Mouse (Mus musculus) layer of hippocampus, adult 8-10 months (tissue): ENCODE results near the gene Rita1. TPM values are rescaled to one million over a fixed set of nuclear protein-coding genes. Genes with fewer than 3 reads are reported as not detected.

Experiments
- DNase-seq, 2 experiments: peaks; one replicate each; pipeline ENCODE4 v3.0.0; 2022; ENCODE audit warnings: low spot score in 2 of 2
- total RNA-seq, 4 experiments: library from RNA; stranded (reverse); gene quantifications; 2 replicates each; pipeline ENCODE4 v1.2.4; 2022

Gene Rita1
- total RNA-seq, 4 experiments from 2014 or later: 22.1 to 27.3 (median 24.7) TPM

DNA sequence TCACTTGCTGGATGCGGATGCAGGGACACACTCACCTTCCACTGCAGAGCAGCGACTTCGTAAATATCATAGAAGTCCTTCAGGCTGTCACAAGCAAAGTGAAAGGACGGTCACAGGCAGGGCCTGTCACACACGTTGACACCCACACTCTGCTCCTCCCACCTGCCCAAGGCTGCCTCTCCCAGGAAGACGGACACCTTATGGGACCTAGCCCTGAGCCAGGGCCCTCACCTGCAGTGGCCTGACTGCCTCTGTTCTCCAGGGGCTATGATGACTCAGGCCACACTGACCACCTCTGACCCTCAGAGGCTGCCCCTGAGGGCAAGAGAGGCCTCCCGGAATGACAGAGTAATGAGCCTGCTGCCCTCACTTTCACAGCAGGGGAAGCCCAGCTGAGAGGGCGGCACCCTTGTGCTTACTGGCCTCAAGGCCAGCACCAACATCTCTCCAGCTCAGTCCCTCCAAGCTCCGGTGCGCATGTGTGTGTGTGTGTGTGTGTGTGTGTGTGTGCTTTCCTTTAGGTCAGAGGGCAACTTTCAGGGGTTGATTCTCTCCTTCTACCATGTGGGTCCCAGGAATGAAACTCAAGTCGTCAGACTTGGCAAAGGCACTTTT, 64.0 kb downstream of the Rita1 start:
- no peak for DNase-seq

Other genes starting within 250 kb of the Rita1 start
- under 1 TPM in 2 of 4 experiments, not detected in 2; 0.10 to 0.11 TPM for gene Lhx5, start 180.9 kb downstream of the Rita1 start, total RNA-seq
- gene Sdsl, start 139.8 kb downstream of the Rita1 start, total RNA-seq: 10 to 100 TPM in 3 of 4 experiments, 1 to 10 TPM in 1; 7.5 to 11.6 (median 10.6) TPM
- gene Sds, start 136.1 kb downstream of the Rita1 start, total RNA-seq: under 1 TPM in 2 of 4 experiments, not detected in 2; 0.82 to 0.91 TPM
- gene Plbd2, start 109.0 kb downstream of the Rita1 start, total RNA-seq: 10 to 100 TPM; 57.9 to 76.5 (median 66.5) TPM
- gene Slc8b1, start 101.4 kb downstream of the Rita1 start, total RNA-seq: 10 to 100 TPM in 1 of 4 experiments, 1 to 10 TPM in 3; 9.6 to 10.8 (median 9.8) TPM
- 10 to 100 TPM; 38.2 to 43.8 (median 41.1) TPM for gene Tpcn1, start 23.9 kb downstream of the Rita1 start, total RNA-seq
- 1 to 10 TPM; 1.2 to 1.6 (median 1.5) TPM for gene Iqcd, start 23.6 kb downstream of the Rita1 start, total RNA-seq
- 10 to 100 TPM; 32.8 to 37.1 (median 35.7) TPM for gene Ddx54, start 150 bp upstream of the Rita1 start, total RNA-seq
- under 1 TPM in 2 of 4 experiments, not detected in 2; 0.50 to 0.56 TPM for gene Cfap73, start 21.6 kb upstream of the Rita1 start, total RNA-seq
- 100 to 1,000 TPM in 2 of 4 experiments, 10 to 100 TPM in 2; 84.4 to 112 (median 96.9) TPM for gene Rasal1, start 36.2 kb upstream of the Rita1 start, total RNA-seq
- 10 to 100 TPM; 62.9 to 71.1 (median 66.9) TPM for gene Dtx1, start 99.3 kb upstream of the Rita1 start, total RNA-seq
- gene Oas2, start 137.3 kb upstream of the Rita1 start, total RNA-seq: under 1 TPM; 0.12 to 0.65 (median 0.40) TPM
- under 1 TPM in 2 of 4 experiments, not detected in 2; 0.09 to 0.30 TPM for gene Oas3, start 165.1 kb upstream of the Rita1 start, total RNA-seq
- gene Oas1e, start 182.9 kb upstream of the Rita1 start, total RNA-seq: not detected
- gene Oas1c, start 199.9 kb upstream of the Rita1 start, total RNA-seq: 1 to 10 TPM in 1 of 4 experiments, under 1 TPM in 3; 0.12 to 1.2 (median 0.65) TPM
- not detected for gene Oas1f, start 234.8 kb upstream of the Rita1 start, total RNA-seq
- gene Oas1h, start 248.8 kb upstream of the Rita1 start, total RNA-seq: not detected